Mouse (Mus musculus): ENCODE measurements around the gene Psmc3ip. TPM values are rescaled to one million over a fixed set of nuclear protein-coding genes. Genes with fewer than 3 reads are reported as not detected.
"Not testable (repeated sequence)": the region's sequence is repeated elsewhere in the genome, so short reads cannot be mapped to it uniquely, and the experiment has no call there.

The Psmc3ip gene
- polyA plus RNA-seq, 1 experiment from 2014 or later: 29.1 TPM

GRCm38 (mm10) chr11:101134217-101134865 lies 39.1 kb upstream of the Psmc3ip start:
- DNase-seq (ENCODE audit: low spot score): no peak
- H3K36me3 ChIP-seq (ENCODE audit: control insufficient read depth, insufficient read depth, low read length): no peaks in the 10 kb centered on the region
- no peak overlapping the region for H3K4me3 ChIP-seq (ENCODE audit: low read depth, low read length)
- no peak for ATAC-seq (replicated peaks; ENCODE audit: low FRiP score, low TSS enrichment, low read depth)
- no peak overlapping the region for H3K4me2 ChIP-seq (ENCODE audit: low read length)
- 0 out of 2 replicates have a peak, but pooled peaks cover 4% of the 10 kb centered on the region for H3K9me3 ChIP-seq (ENCODE audit: control insufficient read depth, low read length)
- peaks cover 10% of the 10 kb centered on the region; the same call in 1 of the 2 replicates for H3K4me1 ChIP-seq (replicated peaks; ENCODE audit: control insufficient read depth, insufficient read depth, low read length)
- H3K27ac ChIP-seq (ENCODE audit: low read depth): no peak overlapping the region
- H3K9ac ChIP-seq (ENCODE audit: low read length): no peak overlapping the region
- 76% methylated on average over 13 of the region's 13 CpGs for WGBS
- H3K27me3 ChIP-seq (replicated peaks; ENCODE audit: control insufficient read depth, insufficient read depth, low read length): no peaks in the 10 kb centered on the region

GRCm38 (mm10) chr11:101133037-101133436 lies 37.8 kb upstream of the Psmc3ip start:
- 67% methylated on average over 12 of the region's 12 CpGs for WGBS
- no peaks in the 10 kb centered on the region for H3K27me3 ChIP-seq (replicated peaks; ENCODE audit: control insufficient read depth, insufficient read depth, low read length)
- H3K4me3 ChIP-seq (ENCODE audit: low read depth, low read length): no peak overlapping the region
- H3K4me2 ChIP-seq (ENCODE audit: low read length): no peak overlapping the region
- H3K9me3 ChIP-seq (ENCODE audit: control insufficient read depth, low read length): 0 out of 2 replicates have a peak, but pooled peaks cover 4% of the 10 kb centered on the region
- ATAC-seq (replicated peaks; ENCODE audit: low FRiP score, low TSS enrichment, low read depth) (no peak), DNase-seq (ENCODE audit: low spot score) (no peak)
- H3K27ac ChIP-seq (ENCODE audit: low read depth): no peak overlapping the region
- H3K4me1 ChIP-seq (replicated peaks; ENCODE audit: control insufficient read depth, insufficient read depth, low read length): peaks cover 4% of the 10 kb centered on the region; the same call in 1 of the 2 replicates
- H3K36me3 ChIP-seq (ENCODE audit: control insufficient read depth, insufficient read depth, low read length): no peaks in the 10 kb centered on the region
- H3K9ac ChIP-seq (ENCODE audit: low read length): no peak overlapping the region

- no peak for ATAC-seq (replicated peaks; ENCODE audit: low FRiP score, low TSS enrichment, low read depth)
- Histone ChIP-seq H3K9me3 (ENCODE audit: control insufficient read depth, low read length) (0 out of 2 replicates have a peak, but pooled peaks cover 4% of the 10 kb centered on the region), H3K4me1 (replicated peaks; ENCODE audit: control insufficient read depth, insufficient read depth, low read length) (peaks cover 4% of the 10 kb centered on the region; the same call in 1 of the 2 replicates), H3K4me2 (ENCODE audit: low read length) (no peak overlapping the region), H3K4me3 (ENCODE audit: low read depth, low read length) (no peak overlapping the region), H3K9ac (ENCODE audit: low read length) (no peak overlapping the region), H3K27me3 (replicated peaks; ENCODE audit: control insufficient read depth, insufficient read depth, low read length) (no peaks in the 10 kb centered on the region), H3K27ac (ENCODE audit: low read depth) (no peak overlapping the region), H3K36me3 (ENCODE audit: control insufficient read depth, insufficient read depth, low read length) (peaks cover 3% of the 10 kb centered on the region)
- no peak for DNase-seq (ENCODE audit: low spot score)
- WGBS: 89% methylated on average over 6 of the region's 6 CpGs
These were observed 36.5 kb upstream of the Psmc3ip start for GRCm38 (mm10) chr11:101131701-101132100.

GRCm38 (mm10) chr11:101131187-101131586 lies 36.0 kb upstream of the Psmc3ip start:
- DNase-seq (ENCODE audit: low spot score): no peak
- Histone ChIP-seq H3K4me2 (ENCODE audit: low read length) (no peak overlapping the region), H3K9me3 (ENCODE audit: control insufficient read depth, low read length) (0 out of 2 replicates have a peak, but pooled peaks cover 4% of the 10 kb centered on the region), H3K4me1 (replicated peaks; ENCODE audit: control insufficient read depth, insufficient read depth, low read length) (peaks cover 4% of the 10 kb centered on the region; the same call in 1 of the 2 replicates), H3K4me3 (ENCODE audit: low read depth, low read length) (no peak overlapping the region), H3K36me3 (ENCODE audit: control insufficient read depth, insufficient read depth, low read length) (peaks cover 8% of the 10 kb centered on the region), H3K27ac (ENCODE audit: low read depth) (no peak overlapping the region), H3K27me3 (replicated peaks; ENCODE audit: control insufficient read depth, insufficient read depth, low read length) (no peaks in the 10 kb centered on the region), H3K9ac (ENCODE audit: low read length) (no peak overlapping the region)
- WGBS: 69% methylated on average over 2 of the region's 2 CpGs
- ATAC-seq (replicated peaks; ENCODE audit: low FRiP score, low TSS enrichment, low read depth): no peak

- Histone ChIP-seq H3K9me3 (ENCODE audit: control insufficient read depth, low read length) (0 out of 2 replicates have a peak, but pooled peaks cover 4% of the 10 kb centered on the region), H3K27ac (ENCODE audit: low read depth) (no peak overlapping the region), H3K4me2 (ENCODE audit: low read length) (no peak overlapping the region), H3K4me3 (ENCODE audit: low read depth, low read length) (no peak overlapping the region), H3K36me3 (ENCODE audit: control insufficient read depth, insufficient read depth, low read length) (peaks cover 18% of the 10 kb centered on the region), H3K9ac (ENCODE audit: low read length) (no peak overlapping the region), H3K4me1 (replicated peaks; ENCODE audit: control insufficient read depth, insufficient read depth, low read length) (peaks cover 4% of the 10 kb centered on the region; the same call in 1 of the 2 replicates), H3K27me3 (replicated peaks; ENCODE audit: control insufficient read depth, insufficient read depth, low read length) (no peaks in the 10 kb centered on the region)
- no peak for ATAC-seq (replicated peaks; ENCODE audit: low FRiP score, low TSS enrichment, low read depth)
- WGBS: 41% methylated on average over 18 of the region's 18 CpGs
- DNase-seq (ENCODE audit: low spot score): no peak
These were observed 35.0 kb upstream of the Psmc3ip start for GRCm38 (mm10) chr11:101130056-101130756.

GRCm38 (mm10) chr11:101128996-101129577 lies 33.9 kb upstream of the Psmc3ip start:
- peaks cover 4% of the 10 kb centered on the region; the same call in 1 of the 2 replicates for H3K4me1 ChIP-seq (replicated peaks; ENCODE audit: control insufficient read depth, insufficient read depth, low read length)
- H3K4me3 ChIP-seq (ENCODE audit: low read depth, low read length): no peak overlapping the region
- DNase-seq (ENCODE audit: low spot score) (no peak), ATAC-seq (replicated peaks; ENCODE audit: low FRiP score, low TSS enrichment, low read depth) (no peak)
- H3K9ac ChIP-seq (ENCODE audit: low read length): no peak overlapping the region
- no peak overlapping the region for H3K4me2 ChIP-seq (ENCODE audit: low read length)
- no peak overlapping the region for H3K27ac ChIP-seq (ENCODE audit: low read depth)
- 0 out of 2 replicates have a peak, but pooled peaks cover 4% of the 10 kb centered on the region for H3K9me3 ChIP-seq (ENCODE audit: control insufficient read depth, low read length)
- H3K27me3 ChIP-seq (replicated peaks; ENCODE audit: control insufficient read depth, insufficient read depth, low read length): no peaks in the 10 kb centered on the region
- H3K36me3 ChIP-seq (ENCODE audit: control insufficient read depth, insufficient read depth, low read length): peaks cover 23% of the 10 kb centered on the region
- WGBS: 84% methylated on average over 11 of the region's 11 CpGs

- H3K9ac ChIP-seq (ENCODE audit: low read length): no peak overlapping the region
- no peak overlapping the region for H3K4me2 ChIP-seq (ENCODE audit: low read length)
- H3K4me3 ChIP-seq (ENCODE audit: low read depth, low read length): no peak overlapping the region
- peaks cover 41% of the 10 kb centered on the region for H3K36me3 ChIP-seq (ENCODE audit: control insufficient read depth, insufficient read depth, low read length)
- no peak overlapping the region for H3K27ac ChIP-seq (ENCODE audit: low read depth)
- DNase-seq (ENCODE audit: low spot score): no peak
- ATAC-seq (replicated peaks; ENCODE audit: low FRiP score, low TSS enrichment, low read depth): no peak
- peaks cover 4% of the 10 kb centered on the region; the same call in 1 of the 2 replicates for H3K4me1 ChIP-seq (replicated peaks; ENCODE audit: control insufficient read depth, insufficient read depth, low read length)
- H3K9me3 ChIP-seq (ENCODE audit: control insufficient read depth, low read length): 0 out of 2 replicates have a peak, but pooled peaks cover 4% of the 10 kb centered on the region
- WGBS: 56% methylated on average over 1 of the region's 1 CpGs
- no peaks in the 10 kb centered on the region for H3K27me3 ChIP-seq (replicated peaks; ENCODE audit: control insufficient read depth, insufficient read depth, low read length)
These were observed 31.8 kb upstream of the Psmc3ip start for GRCm38 (mm10) chr11:101127075-101127474.

- not testable (repeated sequence) for DNase-seq (ENCODE audit: low spot score); H3K4me3 ChIP-seq (ENCODE audit: low read depth, low read length); H3K4me2 ChIP-seq (ENCODE audit: low read length); H3K9ac ChIP-seq (ENCODE audit: low read length); ATAC-seq (replicated peaks; ENCODE audit: low FRiP score, low TSS enrichment, low read depth); H3K27ac ChIP-seq (ENCODE audit: low read depth); H3K27me3 ChIP-seq (replicated peaks; ENCODE audit: control insufficient read depth, insufficient read depth, low read length); H3K9me3 ChIP-seq (ENCODE audit: control insufficient read depth, low read length); H3K4me1 ChIP-seq (replicated peaks; ENCODE audit: control insufficient read depth, insufficient read depth, low read length)
- peaks cover 41% of the 10 kb centered on the region for H3K36me3 ChIP-seq (ENCODE audit: control insufficient read depth, insufficient read depth, low read length)
- 94% methylated on average over 9 of the region's 9 CpGs for WGBS
These were observed 29.8 kb upstream of the Psmc3ip start for GRCm38 (mm10) chr11:101125008-101125407.

All from intestine, embryonic 14.5 days (tissue).